Mouse (Mus musculus) CH12.LX (cell line): ENCODE data around the gene Pik3ip1. TPM values are rescaled to one million over a fixed set of nuclear protein-coding genes. Genes with fewer than 3 reads are reported as not detected.

ENCODE experiments used
- DNase-seq: peaks from one replicate; pipeline ENCODE4 v3.0.0-alpha.2; 2013; ENCODE audit errors: extremely low read depth
- H3K27ac ChIP-seq: 2 replicates; pipeline ENCODE4 v1.5.1; 2012; ENCODE audit warnings: low read depth, mild to moderate bottlenecking, control low read depth, moderate library complexity; ENCODE audit not compliant: insufficient read depth
- H3K27me3 ChIP-seq: replicated peaks from 2 replicates; pipeline ENCODE3; 2012; ENCODE audit warnings: inconsistent platforms
- H3K36me3 ChIP-seq, 2 experiments: replicated peaks in 1 of 2; 2 replicates each; pipeline versions ENCODE3 to v1.6.1; 2012; ENCODE audit warnings: inconsistent platforms in 1 of 2, low read length in 1 of 2, mild to moderate bottlenecking in 1 of 2, mixed read lengths in 1 of 2, moderate library complexity in 1 of 2; ENCODE audit not compliant: control insufficient read depth in 1 of 2, insufficient read depth in 1 of 2
- H3K4me1 ChIP-seq, 2 experiments: 2 replicates each; pipeline ENCODE4 v1.6.1; 2012; ENCODE audit warnings: inconsistent platforms in 1 of 2, moderate library complexity in 1 of 2; ENCODE audit not compliant: insufficient read depth in 2 of 2, control insufficient read depth in 1 of 2
- H3K4me2 ChIP-seq: 2 replicates; pipeline ENCODE4 v1.6.1; 2012; ENCODE audit warnings: low read depth, mild to moderate bottlenecking, control low read depth; ENCODE audit not compliant: poor library complexity, insufficient read depth, severe bottlenecking
- H3K4me3 ChIP-seq, 3 experiments: fragments of 150-350 bp in 1 of 3; sonication (generic) in 1 of 3; replicated peaks in 1 of 3; 2 replicates each; pipeline versions ENCODE3 to v1.5.1; 2011 to 2012; ENCODE audit warnings: low read depth in 2 of 3, low read length in 2 of 3, mild to moderate bottlenecking in 2 of 3, moderate library complexity in 2 of 3, control low read depth in 1 of 3, improper control_type of control experiment in 1 of 3, inconsistent platforms in 1 of 3, mixed read lengths in 1 of 3; ENCODE audit not compliant: poor library complexity in 1 of 3
- H3K79me2 ChIP-seq: replicated peaks from 2 replicates; pipeline ENCODE4 v1.6.1; 2012; ENCODE audit warnings: mild to moderate bottlenecking, moderate library complexity; ENCODE audit not compliant: control insufficient read depth, poor library complexity, insufficient read depth, severe bottlenecking; ENCODE audit errors: extremely low read depth
- H3K9ac ChIP-seq: 2 replicates; pipeline ENCODE4 v1.6.1; 2012; ENCODE audit warnings: low read depth, mild to moderate bottlenecking, control low read depth, moderate library complexity; ENCODE audit not compliant: insufficient read depth
- H3K9me3 ChIP-seq: replicated peaks from 2 replicates; pipeline ENCODE3; 2012; ENCODE audit warnings: low read length, inconsistent platforms, mixed read lengths
- BHLHE40 ChIP-seq: IDR thresholded peaks from 2 replicates; pipeline ENCODE4 v1.6.1; 2011; ENCODE audit warnings: mild to moderate bottlenecking, low read depth, low read length, improper control_type of control experiment
- CHD1 ChIP-seq: IDR thresholded peaks from 2 replicates; pipeline ENCODE4 v1.6.1; 2012; ENCODE audit warnings: low read depth, low read length, improper control_type of control experiment, inconsistent platforms
- E2F4 ChIP-seq: IDR thresholded peaks from 2 replicates; pipeline ENCODE4 v1.6.1; 2011; ENCODE audit warnings: low read depth, low read length, improper control_type of control experiment; ENCODE audit not compliant: insufficient replicate concordance
- EP300 ChIP-seq: IDR thresholded peaks from 2 replicates; pipeline ENCODE4 v1.6.1; 2011; ENCODE audit warnings: low read length, improper control_type of control experiment
- ETS1 ChIP-seq: conservative IDR thresholded peaks from 2 replicates; pipeline ENCODE4 v1.6.1; 2012; ENCODE audit warnings: low read depth, mild to moderate bottlenecking, inconsistent platforms, low read length, improper control_type of control experiment, moderate library complexity
- HCFC1 ChIP-seq: IDR thresholded peaks from 2 replicates; pipeline ENCODE4 v1.6.1; 2012; ENCODE audit warnings: low read depth, mild to moderate bottlenecking, inconsistent platforms, low read length, improper control_type of control experiment
- IRF4 ChIP-seq: IDR thresholded peaks from 2 replicates; pipeline ENCODE4 v1.6.1; 2014; ENCODE audit warnings: low read depth, mild to moderate bottlenecking, inconsistent platforms, low read length, improper control_type of control experiment
- JUN ChIP-seq: IDR thresholded peaks from 2 replicates; pipeline ENCODE4 v1.6.1; 2011; ENCODE audit warnings: low read depth, mild to moderate bottlenecking, low read length, improper control_type of control experiment, moderate library complexity; ENCODE audit not compliant: insufficient read depth
- JUND ChIP-seq: conservative IDR thresholded peaks from 2 replicates; pipeline ENCODE4 v1.6.1; 2011; ENCODE audit warnings: low read depth, low read length, improper control_type of control experiment
- KAT2A ChIP-seq: IDR thresholded peaks from 2 replicates; pipeline ENCODE4 v1.6.1; 2012; ENCODE audit warnings: low read length, improper control_type of control experiment, inconsistent platforms; ENCODE audit not compliant: insufficient replicate concordance
- MAFK ChIP-seq: IDR thresholded peaks from 2 replicates; pipeline ENCODE4 v1.6.1; 2011; ENCODE audit warnings: low read length, improper control_type of control experiment; ENCODE audit not compliant: insufficient replicate concordance
- MAX ChIP-seq: IDR thresholded peaks from 2 replicates; pipeline ENCODE4 v1.6.1; 2011; ENCODE audit warnings: low read length, improper control_type of control experiment
- MYC ChIP-seq: IDR thresholded peaks from 2 replicates; pipeline ENCODE4 v1.6.1; 2011; ENCODE audit warnings: low read depth, mild to moderate bottlenecking, improper control_type of control experiment, low read length
- PAX5 ChIP-seq: IDR thresholded peaks from 2 replicates; pipeline ENCODE4 v1.6.1; 2012; ENCODE audit warnings: low read length, inconsistent platforms, mixed read lengths
- POLR2AphosphoS2 ChIP-seq: IDR thresholded peaks from 2 replicates; pipeline ENCODE4 v1.6.1; 2011; ENCODE audit warnings: low read depth, low read length, improper control_type of control experiment
- RAD21 ChIP-seq: IDR thresholded peaks from 2 replicates; pipeline ENCODE4 v1.6.1; 2011; ENCODE audit warnings: low read depth, mild to moderate bottlenecking, low read length, improper control_type of control experiment, moderate library complexity
- SMC3 ChIP-seq: IDR thresholded peaks from 2 replicates; pipeline ENCODE4 v1.6.1; 2011; ENCODE audit warnings: low read depth, low read length, improper control_type of control experiment
- TBP ChIP-seq: conservative IDR thresholded peaks from 2 replicates; pipeline ENCODE4 v1.6.1; 2011; ENCODE audit warnings: low read depth, low read length, improper control_type of control experiment
- TCF12 ChIP-seq: IDR thresholded peaks from 2 replicates; pipeline ENCODE4 v1.6.1; 2014; ENCODE audit warnings: low read depth, mild to moderate bottlenecking, inconsistent platforms, low read length, improper control_type of control experiment
- ZC3H11A ChIP-seq: IDR thresholded peaks from 2 replicates; pipeline ENCODE4 v1.6.1; 2012; ENCODE audit warnings: low read depth, mild to moderate bottlenecking, inconsistent platforms, low read length, improper control_type of control experiment
- ZKSCAN1 ChIP-seq: IDR thresholded peaks from 2 replicates; pipeline ENCODE4 v1.6.1; 2012; ENCODE audit warnings: low read depth, inconsistent platforms, low read length, improper control_type of control experiment, borderline replicate concordance
- ZMIZ1 ChIP-seq: IDR thresholded peaks from 2 replicates; pipeline ENCODE4 v1.6.1; 2012; ENCODE audit warnings: low read depth, mild to moderate bottlenecking, inconsistent platforms, low read length, improper control_type of control experiment
- dilution Hi-C: fragments of 300-500 bp; cut with MboI; formaldehyde crosslinking; loops from 2 replicates; pipeline ENCODE4 v1.14.3; 2020; ENCODE audit warnings: low sequenced_read_pairs; ENCODE audit not compliant: extremely low pct_unique_long_range_greater_than_20kb, extremely low pct_ligation_motif_present
- in situ Hi-C: fragments of 300-500 bp; cut with MboI; formaldehyde crosslinking; loops from 3 replicates; pipeline ENCODE4 v1.14.3; 2019; ENCODE audit warnings: low sequenced_read_pairs, low pct_ligation_motif_present, low pct_unique_long_range_greater_than_20kb, mixed read lengths
- polyA plus RNA-seq: library from polyadenylated mRNA; unstranded; fragments of >175 nt; gene quantifications from 2 replicates; pipeline ENCODE4 v1.2.1, GENCODE M21; 2012; ENCODE audit warnings: low read depth; ENCODE audit not compliant: insufficient read length
- total RNA-seq, 2 experiments: library from RNA; depleted of rRNA; stranded (reverse); fragments of 300-350 nt in 1 of 2; fragments of >200 nt in 1 of 2; gene quantifications; 2 replicates each; pipeline ENCODE4 v1.2.3; 2012 to 2014

Gene Pik3ip1
- total and polyA plus RNA-seq, 3 experiments, result 0.39 to 2.6 (median 1.3) TPM

GRCm38 (mm10) chr11:3283645-3284044 is 46.6 kb upstream of the Pik3ip1 start:
- peaks cover 20% of the 10 kb centered on the region for H3K9me3 ChIP-seq
- no peak for TF ChIP-seq JUND
- peaks cover 5 to 16% of the 10 kb centered on the region in 2 experiments for H3K4me1 ChIP-seq
- H3K27me3 ChIP-seq, result no peaks in the 10 kb centered on the region
- no peak overlapping the region for H3K27ac ChIP-seq
- no peaks in the 10 kb centered on the region for H3K36me3 ChIP-seq
- dilution Hi-C loops, result no loop called here
- H3K79me2 ChIP-seq, result no peaks in the 10 kb centered on the region
- H3K4me2 ChIP-seq, result no peak overlapping the region
- in situ Hi-C loops, result no loop called here
- no peak overlapping the region for H3K9ac ChIP-seq
- no peak overlapping the region for H3K4me3 ChIP-seq
- DNase-seq, result no peak

- Histone ChIP-seq H3K4me3 (no peak overlapping the region), H3K27ac (no peak overlapping the region), H3K4me2 (no peak overlapping the region), H3K27me3 (no peaks in the 10 kb centered on the region), H3K4me1 (peaks cover 5 to 22% of the 10 kb centered on the region in 2 experiments), H3K79me2 (peaks cover 8% of the 10 kb centered on the region), H3K9me3 (peaks cover 20% of the 10 kb centered on the region), H3K9ac (no peak overlapping the region), H3K36me3 (no peaks in the 10 kb centered on the region)
- in situ Hi-C loops, result no loop called here
- TF ChIP-seq ZC3H11A, result no peak
- no peak for TF ChIP-seq CHD1
- no peak for TF ChIP-seq KAT2A
- TF ChIP-seq IRF4, result no peak
- no peak for TF ChIP-seq MAFK
- no peak for TF ChIP-seq ZKSCAN1
- TF ChIP-seq PAX5, result no peak
- TF ChIP-seq JUN, result no peak
- TF ChIP-seq HCFC1, result no peak
- peak; percentile 82 for TF ChIP-seq BHLHE40
- TF ChIP-seq POLR2AphosphoS2, result no peak
- peak; percentile 30; the same call in 1 of the 2 replicates for TF ChIP-seq MAX
- no peak for TF ChIP-seq SMC3
- peak; percentile 59; the same call in 1 of the 2 replicates for TF ChIP-seq MYC
- dilution Hi-C loops, result no loop called here
- peak; percentile 32 for DNase-seq
Measured at GRCm38 (mm10) chr11:3285940-3286339, 44.3 kb upstream of the Pik3ip1 start.

- dilution Hi-C loops (no loop called here), in situ Hi-C loops (no loop called here)
- Histone ChIP-seq H3K27me3 (no peaks in the 10 kb centered on the region), H3K9ac (no peak overlapping the region), H3K27ac (no peak overlapping the region), H3K9me3 (peaks cover 14% of the 10 kb centered on the region), H3K36me3 (no peaks in the 10 kb centered on the region), H3K4me3 (no peak overlapping the region), H3K4me1 (peaks cover 5 to 22% of the 10 kb centered on the region in 2 experiments), H3K79me2 (peaks cover 20% of the 10 kb centered on the region), H3K4me2 (no peak overlapping the region)
- no peak for DNase-seq
- TF ChIP-seq MYC (no peak), TCF12 (no peak), JUND (no peak), ZMIZ1 (no peak), POLR2AphosphoS2 (no peak), RAD21 (no peak), IRF4 (no peak), E2F4 (no peak), KAT2A (no peak), ETS1 (no peak), EP300 (no peak), TBP (no peak)
Measured at GRCm38 (mm10) chr11:3287131-3287530, 43.1 kb upstream of the Pik3ip1 start.
